Mouse (Mus musculus) spleen, adult 2 months (tissue): ENCODE results near the gene Jtb. TPM values are rescaled to one million over a fixed set of nuclear protein-coding genes. Genes with fewer than 3 reads are reported as not detected.

ENCODE experiments used
- DNase-seq, 2 experiments: peaks; one replicate each; pipeline versions ENCODE4 v3.0.0 to v3.0.0-alpha.2; 2012 to 2021; ENCODE audit warnings: low spot score in 2 of 2, low read depth in 1 of 2
- H3K27ac ChIP-seq: fragments of 200-500 bp; 2 replicates; pipeline ENCODE4 v1.5.1; 2012; ENCODE audit warnings: low read length, inconsistent platforms; ENCODE audit not compliant: insufficient read depth
- H3K27me3 ChIP-seq: fragments of 200-500 bp; 2 replicates; pipeline ENCODE4 v1.6.1; 2012; ENCODE audit warnings: mild to moderate bottlenecking, moderate library complexity, low read length, inconsistent platforms; ENCODE audit not compliant: control insufficient read depth, insufficient read depth
- H3K36me3 ChIP-seq: fragments of 200-500 bp; 2 replicates; pipeline ENCODE4 v1.6.1; 2012; ENCODE audit warnings: mild to moderate bottlenecking, low read length, inconsistent platforms; ENCODE audit not compliant: control insufficient read depth, insufficient read depth
- H3K4me1 ChIP-seq: fragments of 200-500 bp; 2 replicates; pipeline ENCODE4 v1.6.1; 2011; ENCODE audit warnings: inconsistent platforms; ENCODE audit not compliant: control insufficient read depth, insufficient read depth, insufficient read length
- H3K4me3 ChIP-seq: fragments of 200-500 bp; 2 replicates; pipeline ENCODE4 v1.5.1; 2011; ENCODE audit warnings: mild to moderate bottlenecking, inconsistent platforms; ENCODE audit not compliant: insufficient read depth, insufficient read length; ENCODE audit errors: extremely low read depth
- CTCF ChIP-seq: fragments of 200-500 bp; IDR thresholded peaks from 2 replicates; pipeline ENCODE4 v1.5.1; 2011; ENCODE audit warnings: mild to moderate bottlenecking, inconsistent platforms; ENCODE audit not compliant: insufficient read depth, insufficient read length, insufficient replicate concordance; ENCODE audit errors: extremely low read depth
- POLR2A ChIP-seq: fragments of 200-500 bp; IDR thresholded peaks from 2 replicates; pipeline ENCODE4 v1.6.1; 2011; ENCODE audit warnings: low read depth, low read length, inconsistent platforms
- WGBS: fragments of 180-500 bp; shearing (Covaris S2); methylation state at CpG from one replicate; pipeline ENCODE4 v1.1.7; 2018; 5-methylcytosine and 5-hydroxymethylcytosine counted together
- polyA plus RNA-seq: library from polyadenylated mRNA; depleted of rRNA; stranded (reverse); fragments of >200 nt; gene quantifications from 2 replicates; pipeline ENCODE4 v1.2.3, GENCODE M21; 2012; rRNA removed

Gene Jtb
- polyA plus RNA-seq, 1 experiment, result 60.3 TPM

GRCm38 (mm10) chr3:90277793-90278192, 46.4 kb downstream of the Jtb start:
- no peak for TF ChIP-seq POLR2A
- Histone ChIP-seq H3K36me3 (peaks cover 62% of the 10 kb centered on the region), H3K4me1 (no peaks in the 10 kb centered on the region), H3K27ac (no peak overlapping the region), H3K27me3 (no peaks in the 10 kb centered on the region), H3K4me3 (no peak overlapping the region)
- no peak for DNase-seq
- WGBS, result 96% methylated on average over 9 of the region's 9 CpGs

GRCm38 (mm10) chr3:90278211-90278610, 46.8 kb downstream of the Jtb start:
- DNase-seq, result no peak
- WGBS, result 99% methylated on average over 10 of the region's 10 CpGs
- Histone ChIP-seq H3K27ac (no peak overlapping the region), H3K4me1 (no peaks in the 10 kb centered on the region), H3K4me3 (no peak overlapping the region), H3K36me3 (peaks cover 61% of the 10 kb centered on the region), H3K27me3 (no peaks in the 10 kb centered on the region)
- TF ChIP-seq CTCF (no peak), POLR2A (no peak)

GRCm38 (mm10) chr3:90279216-90279615, 47.8 kb downstream of the Jtb start:
- Histone ChIP-seq H3K4me3 (no peak overlapping the region), H3K36me3 (peaks cover 51% of the 10 kb centered on the region), H3K27ac (no peak overlapping the region), H3K27me3 (no peaks in the 10 kb centered on the region), H3K4me1 (no peaks in the 10 kb centered on the region)
- WGBS, result 95% methylated on average over 9 of the region's 9 CpGs
- no peak for DNase-seq
- TF ChIP-seq CTCF, result no peak
- TF ChIP-seq POLR2A, result no peak

GRCm38 (mm10) chr3:90279743-90280142, 48.3 kb downstream of the Jtb start:
- DNase-seq, result no peak
- WGBS, result 94% methylated on average over 7 of the region's 7 CpGs
- peaks cover 49% of the 10 kb centered on the region for H3K36me3 ChIP-seq
- no peaks in the 10 kb centered on the region for H3K4me1 ChIP-seq
- H3K27me3 ChIP-seq, result no peaks in the 10 kb centered on the region
- H3K4me3 ChIP-seq, result no peak overlapping the region
- TF ChIP-seq CTCF, result no peak
- no peak for TF ChIP-seq POLR2A
- H3K27ac ChIP-seq, result no peak overlapping the region

- no peak for DNase-seq
- peaks cover 44% of the 10 kb centered on the region for H3K36me3 ChIP-seq
- TF ChIP-seq POLR2A (no peak), CTCF (no peak)
- 97% methylated on average over 9 of the region's 9 CpGs for WGBS
- H3K27ac ChIP-seq, result no peak overlapping the region
- no peaks in the 10 kb centered on the region for H3K27me3 ChIP-seq
- H3K4me3 ChIP-seq, result no peak overlapping the region
- no peaks in the 10 kb centered on the region for H3K4me1 ChIP-seq
Observed at GRCm38 (mm10) chr3:90280708-90281107, 49.3 kb downstream of the Jtb start.

- no peak overlapping the region for H3K27ac ChIP-seq
- DNase-seq, result no peak
- 97% methylated on average over 2 of the region's 2 CpGs for WGBS
- no peak overlapping the region for H3K4me3 ChIP-seq
- no peak for TF ChIP-seq POLR2A
- no peak for TF ChIP-seq CTCF
- H3K27me3 ChIP-seq, result no peaks in the 10 kb centered on the region
- H3K36me3 ChIP-seq, result peaks cover 15% of the 10 kb centered on the region
- no peaks in the 10 kb centered on the region for H3K4me1 ChIP-seq
Observed at GRCm38 (mm10) chr3:90284150-90284549, 52.8 kb downstream of the Jtb start.

Other genes starting within 250 kb of the Jtb start
- gene Hax1, start 232.8 kb upstream of the Jtb start, polyA plus RNA-seq, result 25.1 and 28.1 TPM in 2 replicates
- 24.0 and 24.5 TPM in 2 replicates for gene 4933434E20Rik, start 180.0 kb upstream of the Jtb start, polyA plus RNA-seq
- gene Ubap2l, start 179.0 kb upstream of the Jtb start, polyA plus RNA-seq, result 81.5 and 85.5 TPM in 2 replicates
- gene Tpm3, start 158.9 kb upstream of the Jtb start, polyA plus RNA-seq, result 127 and 141 TPM in 2 replicates
- gene Nup210l, start 127.5 kb upstream of the Jtb start, polyA plus RNA-seq, result 0.53 and 0.56 TPM in 2 replicates
- 1,209 and 1,253 TPM in 2 replicates for gene Rps27, start 17.9 kb upstream of the Jtb start, polyA plus RNA-seq
- 1.6 and 2.6 TPM in 2 replicates for gene Rab13, start 17.9 kb upstream of the Jtb start, polyA plus RNA-seq
- 0.21 and 0.56 TPM in 2 replicates for gene Creb3l4, start 11.9 kb downstream of the Jtb start, polyA plus RNA-seq
- 40.5 and 43.3 TPM in 2 replicates for gene Slc39a1, start 16.6 kb downstream of the Jtb start, polyA plus RNA-seq
- gene Crtc2, start 22.6 kb downstream of the Jtb start, polyA plus RNA-seq, result 103 and 105 TPM in 2 replicates
- gene Dennd4b, start 33.6 kb downstream of the Jtb start, polyA plus RNA-seq, result 155 and 178 TPM in 2 replicates
- gene Gatad2b, start 61.6 kb downstream of the Jtb start, polyA plus RNA-seq, result 24.2 and 26.9 TPM in 2 replicates
- gene Slc27a3, start 158.3 kb downstream of the Jtb start, polyA plus RNA-seq, result 10.4 and 11.2 TPM in 2 replicates
- 19.7 and 21.1 TPM in 2 replicates for gene Ints3, start 202.0 kb downstream of the Jtb start, polyA plus RNA-seq
- gene Npr1, start 234.3 kb downstream of the Jtb start, polyA plus RNA-seq, result 15.4 and 16.1 TPM in 2 replicates
- 12.3 and 12.6 TPM in 2 replicates for gene Ilf2, start 244.5 kb downstream of the Jtb start, polyA plus RNA-seq